Mouse (Mus musculus) MEL (cell line): ENCODE measurements at regions not wholly inside any gene's neighbourhood (a gene's known extent, or its start where the extent isn't known, plus 50 kb on each side); places are given as distances from the start of the nearest gene placed in this dataset.
"Not testable (repeated sequence)": the region's sequence is repeated elsewhere in the genome, so short reads cannot be mapped to it uniquely, and the experiment has no call there.

Source experiments
- CHD1 ChIP-seq: IDR thresholded peaks from 2 replicates; pipeline ENCODE4 v1.6.1; 2012; ENCODE audit warnings: low read depth, mild to moderate bottlenecking, inconsistent platforms, low read length, improper control_type of control experiment
- CHD2 ChIP-seq: IDR thresholded peaks from 2 replicates; pipeline ENCODE4 v1.6.1; 2011; ENCODE audit warnings: low read length, improper control_type of control experiment
- CTCF ChIP-seq, 3 experiments: IDR thresholded peaks in 2 of 3; conservative IDR thresholded peaks in 1 of 3; 2 replicates each; pipeline ENCODE4 v1.5.1; 2011 to 2012; ENCODE audit warnings: low read length in 3 of 3, low read depth in 2 of 3, mild to moderate bottlenecking in 2 of 3, improper control_type of control experiment in 1 of 3, inconsistent platforms in 1 of 3, mixed read lengths in 1 of 3, moderate library complexity in 1 of 3; ENCODE audit not compliant: control insufficient read depth in 1 of 3, insufficient read depth in 1 of 3, poor library complexity in 1 of 3, severe bottlenecking in 1 of 3
- EP300 ChIP-seq, 2 experiments: IDR thresholded peaks; 2 replicates each; pipeline ENCODE4 v1.6.1; 2011; ENCODE audit warnings: improper control_type of control experiment in 2 of 2, low read length in 2 of 2, low read depth in 1 of 2, mild to moderate bottlenecking in 1 of 2
- GABPA ChIP-seq: IDR thresholded peaks from 2 replicates; pipeline ENCODE4 v1.6.1; 2012; ENCODE audit warnings: low read depth, mild to moderate bottlenecking, inconsistent platforms, low read length, improper control_type of control experiment, moderate library complexity
- HCFC1 ChIP-seq: IDR thresholded peaks from 2 replicates; pipeline ENCODE4 v1.6.1; 2012; ENCODE audit warnings: low read depth, mild to moderate bottlenecking, inconsistent platforms, low read length, improper control_type of control experiment, moderate library complexity
- JUND ChIP-seq: IDR thresholded peaks from 2 replicates; pipeline ENCODE4 v1.6.1; 2011; ENCODE audit warnings: low read depth, mild to moderate bottlenecking, improper control_type of control experiment, low read length
- NELFE ChIP-seq: IDR thresholded peaks from 2 replicates; pipeline ENCODE4 v1.6.1; 2011; ENCODE audit warnings: low read depth, low read length, improper control_type of control experiment
- POLR2A ChIP-seq, 2 experiments: IDR thresholded peaks; 2 replicates each; pipeline ENCODE4 v1.6.1; 2011 to 2012; ENCODE audit warnings: low read length in 2 of 2, mild to moderate bottlenecking in 2 of 2, control low read depth in 1 of 2, improper control_type of control experiment in 1 of 2, low read depth in 1 of 2, moderate library complexity in 1 of 2; ENCODE audit not compliant: control insufficient read depth in 1 of 2, insufficient read depth in 1 of 2, poor library complexity in 1 of 2
- POLR2AphosphoS2 ChIP-seq: IDR thresholded peaks from 2 replicates; pipeline ENCODE4 v1.6.1; 2011; ENCODE audit warnings: low read length, improper control_type of control experiment
- RAD21 ChIP-seq: IDR thresholded peaks from 2 replicates; pipeline ENCODE4 v1.6.1; 2011; ENCODE audit warnings: mild to moderate bottlenecking, low read depth, low read length, improper control_type of control experiment
- SIN3A ChIP-seq: IDR thresholded peaks from 2 replicates; pipeline ENCODE4 v1.6.1; 2012; ENCODE audit warnings: low read length, improper control_type of control experiment, inconsistent platforms

DNA sequence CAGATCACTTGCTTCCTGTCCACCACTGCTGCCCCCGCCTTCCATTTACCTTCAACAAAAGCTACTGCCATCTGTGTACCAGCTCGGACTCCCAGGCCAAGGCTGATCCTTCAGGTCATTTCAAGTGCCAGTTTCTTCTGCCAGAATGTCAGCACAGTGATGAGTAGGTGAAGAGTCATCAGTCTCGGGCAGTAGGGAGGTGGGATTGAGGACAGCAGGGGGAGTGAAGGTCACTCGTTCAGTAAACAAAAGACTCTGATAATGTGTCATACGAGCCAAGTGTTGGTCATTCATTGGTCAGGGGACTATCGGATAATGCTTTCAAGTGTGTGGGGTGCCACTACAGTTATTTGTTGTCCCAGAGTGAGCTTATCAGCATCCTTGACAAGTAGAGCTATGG lies 536.3 kb downstream of the Plxdc2 start:
- TF ChIP-seq POLR2A (IDR thresholded peaks at IDR 0.05; ENCODE audit: control insufficient read depth in 1 of 2, insufficient read depth in 1 of 2, low read depth in 1 of 2, low read length in 2 of 2, poor library complexity in 1 of 2); SIN3A; GABPA; RAD21; CTCF (IDR thresholded peaks at IDR 0.05 in 2 of 3, conservative IDR thresholded peaks at IDR 0.05 in 1 of 3; ENCODE audit: control insufficient read depth in 1 of 3, insufficient read depth in 1 of 3, low read depth in 2 of 3, low read length in 3 of 3, poor library complexity in 1 of 3, severe bottlenecking in 1 of 3); CHD1; CHD2; HCFC1; JUND; EP300 (IDR thresholded peaks at IDR 0.05; ENCODE audit: low read depth in 1 of 2, low read length in 2 of 2); POLR2AphosphoS2; NELFE: not testable (repeated sequence)
